Mouse (Mus musculus) G1E (cell line): ENCODE data around the gene Glp1r.

ENCODE experiments used
- CTCF ChIP-seq: IDR thresholded peaks from 2 replicates; pipeline ENCODE4 v1.5.1; 2012; ENCODE audit warnings: low read depth, low read length, inconsistent platforms, mixed read lengths
- GATA1 ChIP-seq: IDR thresholded peaks from 2 replicates; pipeline ENCODE4 v1.6.1; 2012; ENCODE audit warnings: borderline replicate concordance, low read length, inconsistent platforms, mixed read lengths
- POLR2AphosphoS5 ChIP-seq: IDR thresholded peaks from 2 replicates; pipeline ENCODE4 v1.6.1; 2012; ENCODE audit warnings: low read depth, low read length, inconsistent platforms; ENCODE audit not compliant: insufficient replicate concordance
- TAL1 ChIP-seq: conservative IDR thresholded peaks from 2 replicates; pipeline ENCODE4 v1.6.1; 2012; ENCODE audit warnings: low read depth, low read length, inconsistent platforms, mixed read lengths

DNA sequence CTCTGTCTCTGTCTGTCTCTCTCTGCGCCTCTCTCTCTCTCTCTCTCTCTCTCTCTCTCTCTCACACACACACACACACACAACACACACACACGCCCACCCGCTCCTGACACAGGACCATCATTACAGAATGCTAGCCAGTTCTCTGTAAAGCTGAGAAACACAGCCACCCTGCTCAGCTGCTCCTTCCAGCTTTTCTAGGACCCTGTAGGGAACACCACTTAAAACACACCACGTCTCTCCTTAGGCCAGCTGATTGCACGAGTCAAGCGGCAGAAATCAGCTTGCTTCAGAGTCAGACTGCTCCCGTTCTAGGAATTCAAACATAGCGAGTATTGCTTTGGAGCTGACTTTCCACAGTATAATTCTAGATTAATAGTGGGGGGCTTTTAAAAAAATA is 35.3 kb upstream of the Glp1r start:
- TF ChIP-seq CTCF, result no peak
- no peak for TF ChIP-seq TAL1
- no peak for TF ChIP-seq GATA1
- TF ChIP-seq POLR2AphosphoS5, result no peak
